Mouse (Mus musculus): ENCODE measurements around the gene Gm10837.

GRCm38 (mm10) chr14:122474041-122474890 is 16.1 kb upstream of the Gm10837 start:
- TF ChIP-seq GATA1 (IDR thresholded peaks at IDR 0.05; ENCODE audit: borderline replicate concordance, low read length) = no peak
- TF ChIP-seq FLI1 (IDR thresholded peaks at IDR 0.05; ENCODE audit: low read length) = no peak
